Mouse (Mus musculus): ENCODE data around the gene Ptpa.

DNA sequence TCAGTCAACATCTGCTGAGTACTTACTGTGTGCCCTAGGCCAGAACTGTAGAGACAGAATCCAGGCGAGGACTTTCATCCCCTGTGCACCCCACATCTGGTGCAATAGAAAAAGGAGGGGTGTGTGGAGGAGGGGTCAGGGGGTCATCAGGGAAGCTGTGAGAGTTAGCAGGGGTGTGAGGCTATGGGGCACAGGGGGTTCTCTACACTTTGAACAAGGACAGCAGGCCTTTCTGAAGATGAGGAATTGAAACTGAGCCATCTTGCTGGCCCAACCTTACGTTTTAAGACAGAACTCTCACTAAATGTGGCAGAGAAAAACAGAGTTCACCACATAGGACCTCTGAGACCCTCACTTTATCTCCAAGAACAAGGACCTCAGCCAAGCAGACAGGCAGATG lies 74.5 kb downstream of the Ptpa start:
- TF ChIP-seq CTCF (IDR thresholded peaks at IDR 0.05) (no peak), EP300 (IDR thresholded peaks at IDR 0.05) (no peak)

All from lung, postnatal 0 days (tissue).